Mouse (Mus musculus) heart, postnatal 36 days (tissue): ENCODE measurements around the gene Pde10a. TPM values are rescaled to one million over a fixed set of nuclear protein-coding genes. Genes with fewer than 3 reads are reported as not detected.

Source experiments
- DNase-seq, 2 experiments: peaks; one replicate each; pipeline ENCODE4 v3.0.0; 2021 to 2022
- intact Hi-C: fragments of 180-260 bp; cut with DNase I; formaldehyde crosslinking; loops from one replicate; pipeline ENCODE4 v1.15.1; 2025
- total RNA-seq, 2 experiments: library from RNA; stranded (reverse); gene quantifications; 2 replicates each; pipeline ENCODE4 v1.2.3; 2021

Pde10a gene
- total RNA-seq, 2 experiments from 2014 or later = 2.7 to 3.5 TPM

DNA sequence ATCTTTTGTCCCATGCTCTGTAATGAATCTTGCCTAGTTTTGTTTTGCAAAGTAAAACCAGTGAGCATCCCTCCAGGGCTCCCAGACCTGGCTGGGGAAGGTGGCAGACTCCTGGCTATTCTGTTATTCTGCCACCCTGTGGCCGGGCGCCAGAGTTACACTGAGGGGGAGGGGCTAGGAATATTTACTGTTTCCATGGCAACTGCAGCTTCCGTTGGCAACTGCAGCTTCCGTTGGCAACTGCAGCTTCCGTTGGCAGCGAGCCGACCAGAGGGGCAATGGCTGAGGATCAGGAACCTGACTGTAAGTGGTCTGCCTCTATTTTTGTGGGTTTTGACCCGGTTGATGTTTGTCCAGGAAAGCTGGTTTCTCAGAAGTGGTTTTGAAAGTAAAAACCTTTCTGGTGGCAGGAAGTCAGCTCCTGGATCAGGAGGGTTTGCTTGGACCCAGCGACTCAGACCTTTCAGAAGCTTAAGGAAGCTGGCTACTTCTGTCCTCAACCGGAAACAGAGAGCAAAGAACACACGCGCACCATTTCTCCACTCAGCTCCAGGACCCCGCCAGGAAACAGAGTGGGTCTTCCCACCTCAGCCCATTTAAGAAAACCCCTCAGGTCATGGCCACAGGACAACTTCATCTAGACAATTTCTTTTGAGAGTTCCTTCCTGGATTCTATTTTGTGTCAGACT, 463.1 kb downstream of the Pde10a start, which contains the start of gene 1700010I14Rik:
1700010I14Rik (plus strand) TSS at position 215 of the 689 bp plus-strand sequence.
- peak; percentile 80 to 81 for DNase-seq

GRCm38 (mm10) chr17:8991160-8991559, 466.0 kb downstream of the Pde10a start:
- intact Hi-C loops = no loop called here
- no peak for DNase-seq

More for the DNA sequence above, 463.1 kb downstream of the Pde10a start, which contains the start of gene 1700010I14Rik:
- intact Hi-C loops = no loop called here

DNA sequence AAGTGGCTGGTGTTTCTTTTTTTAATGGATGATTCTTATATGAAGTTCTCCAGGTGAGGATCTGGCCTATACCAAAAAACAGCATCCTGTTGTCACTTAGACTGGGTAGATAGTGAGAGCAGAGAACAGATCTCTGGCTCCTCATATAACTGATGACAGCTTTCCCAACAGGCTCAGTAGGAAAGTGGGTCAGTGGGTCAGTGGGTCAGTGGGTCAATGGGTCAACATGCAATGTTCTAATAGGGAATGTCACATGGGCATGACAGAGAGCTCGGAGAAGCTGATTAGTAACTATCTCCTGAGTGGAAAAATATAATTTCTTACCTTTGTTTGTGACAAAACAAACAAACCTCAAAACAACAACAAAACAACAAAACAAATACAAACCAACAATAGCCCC, 470.2 kb downstream of the Pde10a start:
- intact Hi-C loops = no loop called here
- no peak for DNase-seq

GRCm38 (mm10) chr17:9002438-9002837, 477.3 kb downstream of the Pde10a start:
- no peak for DNase-seq
- intact Hi-C loops = no loop called here

DNA sequence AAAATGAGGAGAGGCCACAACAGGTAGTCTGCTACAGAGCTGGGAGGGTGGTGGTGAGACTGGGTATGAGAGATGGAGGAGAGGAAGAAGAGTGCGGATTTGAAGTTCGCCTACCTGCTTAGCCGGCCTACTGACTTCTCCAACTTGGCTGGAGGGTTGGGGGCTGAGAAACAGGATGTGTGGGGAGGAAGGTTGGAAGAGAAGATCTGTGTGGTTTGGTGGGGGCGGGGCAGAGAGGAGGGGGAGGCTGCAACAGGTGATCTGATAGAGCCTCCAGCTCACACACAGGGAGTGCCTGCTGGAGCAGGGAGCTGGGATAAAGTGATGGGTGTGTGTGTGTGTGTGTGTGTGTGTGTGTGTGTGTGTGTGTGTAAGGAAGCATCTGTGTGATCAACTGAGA, 479.3 kb downstream of the Pde10a start:
- no peak for DNase-seq
- intact Hi-C loops = no loop called here

DNA sequence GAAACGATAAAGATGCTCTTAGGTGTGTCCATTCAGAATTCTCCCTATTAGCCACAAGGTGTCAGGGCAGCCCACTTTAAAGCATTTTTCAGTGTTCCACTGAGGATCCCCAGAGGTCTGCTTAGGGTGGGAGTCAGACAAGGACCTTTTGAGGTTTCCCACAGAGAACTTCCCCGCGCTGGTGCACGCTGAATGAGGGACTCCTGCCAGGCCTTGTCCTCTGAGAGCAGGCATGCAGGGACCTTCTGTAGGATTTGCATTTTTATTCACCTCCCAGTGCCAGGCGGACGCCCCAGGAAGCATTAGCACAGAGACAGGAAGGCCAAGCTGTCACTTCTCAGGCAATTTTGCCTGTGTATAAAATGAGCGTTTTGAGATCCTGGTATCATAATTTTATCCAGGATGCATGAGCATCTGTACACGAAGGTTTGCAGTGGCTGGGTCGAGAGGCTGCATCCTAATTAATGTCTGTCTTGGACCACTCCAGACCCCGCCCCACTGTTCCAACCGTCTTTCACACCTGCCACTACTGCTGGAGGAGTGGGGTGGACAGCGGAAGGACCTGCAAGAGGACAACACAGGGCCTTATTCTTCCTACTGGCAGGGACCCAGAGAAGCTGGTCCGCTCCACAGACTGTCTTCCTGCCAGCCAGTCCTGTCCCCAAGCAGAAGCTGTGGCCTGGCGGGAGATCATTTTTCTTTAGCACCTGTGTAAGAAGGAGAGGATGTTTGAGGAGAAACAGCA, 498.2 kb downstream of the Pde10a start:
- intact Hi-C loops = no loop called here
- no peak for DNase-seq

- intact Hi-C loops = loop anchor here (10.0 kb wide), 1 partner anchor 735 kb away; no protein-coding TSS in a partner anchor
- no peak for DNase-seq
Measured at GRCm38 (mm10) chr17:9030181-9030580, 505.0 kb downstream of the Pde10a start.

DNA sequence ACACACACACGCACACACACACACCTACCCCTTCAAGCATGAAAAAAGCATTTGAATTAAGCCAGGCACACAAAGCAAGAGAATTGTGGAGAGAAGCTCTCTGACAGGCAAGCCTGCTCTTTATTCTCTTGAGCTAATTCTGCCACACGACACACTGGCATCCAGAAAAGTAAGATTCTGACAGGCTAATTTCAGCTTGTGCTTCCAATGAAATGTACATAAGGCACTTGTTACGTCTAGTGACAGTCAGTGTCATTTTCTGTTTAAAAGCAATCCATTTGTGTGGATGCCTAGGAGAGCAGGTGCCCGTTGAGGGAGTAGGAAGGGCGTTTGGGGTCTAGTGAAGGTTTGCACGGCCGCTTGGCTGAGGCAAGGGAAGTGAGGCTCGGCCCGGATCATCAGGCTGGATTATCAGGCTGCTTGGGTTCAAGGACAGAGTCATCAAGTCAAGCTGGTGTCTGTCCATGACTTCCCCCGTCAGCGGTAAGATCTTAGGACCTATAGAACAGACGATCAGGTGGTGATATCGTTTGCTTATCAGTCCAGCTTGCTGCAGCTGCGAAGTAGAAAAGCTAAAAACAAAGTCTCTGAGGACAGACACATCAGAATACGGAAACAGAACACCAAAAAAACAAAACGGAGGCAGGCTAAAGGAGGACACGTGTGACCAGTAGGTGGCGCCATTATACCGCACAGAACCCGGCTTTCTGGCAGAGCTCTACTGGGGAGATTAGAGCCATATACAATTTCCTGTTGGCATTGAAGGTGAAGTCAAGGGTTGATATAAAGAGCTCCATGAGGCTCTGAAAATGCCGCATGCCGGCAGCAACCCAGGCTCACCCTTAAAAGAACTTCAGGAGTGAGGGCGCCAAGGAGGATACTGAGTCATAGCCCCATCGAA, 506.3 kb downstream of the Pde10a start:
- peak; percentile 78 to 79 for DNase-seq
- intact Hi-C loops = loop anchor here (1.0 to 10.0 kb wide), 3 partner anchors 114 to 733 kb away; no protein-coding TSS in a partner anchor

DNA sequence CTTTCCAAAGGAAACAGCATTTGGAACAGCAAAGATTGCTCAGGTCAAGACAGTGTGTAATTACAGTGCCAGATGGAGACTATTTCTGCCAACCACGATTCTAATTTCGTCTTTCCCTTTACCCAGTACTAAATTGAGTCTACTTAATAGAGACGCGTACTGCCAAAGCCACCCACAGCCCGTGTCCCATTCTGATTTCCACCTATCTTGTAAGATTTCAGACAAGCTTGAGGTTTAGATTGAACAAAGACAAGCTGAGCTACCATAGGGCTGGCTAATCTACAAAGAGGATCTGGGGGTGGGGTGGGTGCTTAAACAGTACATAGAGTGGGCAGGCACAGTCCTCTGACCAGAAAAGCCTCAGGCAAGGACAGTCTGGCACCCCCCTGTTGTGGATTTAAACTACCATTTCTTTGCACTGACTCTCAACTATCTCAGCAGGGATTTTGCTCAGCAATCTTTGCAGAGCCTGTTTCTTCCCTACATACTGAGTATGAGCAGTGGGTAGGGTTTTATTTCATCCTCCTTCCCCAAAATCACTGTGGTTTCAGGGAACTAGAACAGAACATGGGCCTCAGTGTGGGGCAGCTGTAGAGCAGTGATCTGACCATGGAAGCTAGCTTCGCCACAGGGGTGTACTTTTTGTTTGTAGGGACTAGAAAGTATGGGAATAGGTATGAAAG, 507.3 kb downstream of the Pde10a start:
- peak in 1 of 2 experiments; percentile 12 for DNase-seq
- intact Hi-C loops = loop anchor here (2.0 to 10.0 kb wide), 2 partner anchors 136 to 732 kb away; no protein-coding TSS in a partner anchor

- intact Hi-C loops = loop anchor here (2.0 to 10.0 kb wide), 2 partner anchors 135 to 731 kb away; no protein-coding TSS in a partner anchor
- DNase-seq = no peak
Measured at GRCm38 (mm10) chr17:9033511-9033910, 508.3 kb downstream of the Pde10a start.

DNA sequence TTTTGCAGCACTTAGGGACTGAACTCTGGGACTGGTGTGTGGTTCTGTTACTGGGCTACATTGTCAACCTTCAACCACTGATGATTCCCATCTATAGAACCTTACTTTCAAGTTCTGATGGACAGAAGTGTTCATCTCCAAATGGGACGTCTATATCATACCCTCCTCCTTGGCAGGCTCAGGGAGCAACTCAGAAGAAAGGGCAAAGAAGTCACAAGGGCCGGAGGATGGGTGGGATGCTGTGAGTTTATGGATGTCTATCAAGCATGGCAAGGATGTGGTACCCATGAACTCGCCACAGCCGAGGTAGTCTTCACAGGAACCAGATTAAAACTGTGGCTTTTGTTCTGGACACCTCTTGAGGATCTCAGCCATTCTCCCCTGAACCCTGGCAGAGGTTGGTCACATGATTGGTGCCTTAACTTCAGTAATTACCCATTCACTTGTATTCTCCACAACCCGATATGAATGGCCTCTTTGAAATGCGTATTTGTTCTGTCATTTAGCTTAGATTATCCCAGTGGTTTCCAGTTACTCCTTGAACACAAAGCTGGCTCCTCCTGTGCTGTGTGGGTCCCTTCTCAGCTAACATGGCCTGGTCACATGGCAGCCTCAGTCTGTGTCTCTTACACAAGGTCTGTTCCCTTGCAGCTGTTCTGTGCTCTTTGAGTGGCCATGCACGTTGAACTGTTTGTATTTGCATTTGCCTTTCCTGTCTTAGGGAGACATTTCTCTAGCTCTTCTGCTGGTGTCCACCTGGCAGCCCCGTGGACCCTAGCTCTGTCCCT, 510.6 kb downstream of the Pde10a start:
- intact Hi-C loops = loop anchor here (10.0 kb wide), 1 partner anchor 729 kb away; no protein-coding TSS in a partner anchor
- DNase-seq = no peak

Other genes starting within 250 kb of the Pde10a start
- 100 to 1,000 TPM; 805 to 817 TPM for gene Mpc1, start 242.5 kb upstream of the Pde10a start, total RNA-seq
- 10 to 100 TPM; 13.9 to 16.6 TPM for gene Sft2d1, start 214.3 kb upstream of the Pde10a start, total RNA-seq
- under 1 TPM; 0.17 to 0.22 TPM for gene Prr18, start 187.9 kb upstream of the Pde10a start, total RNA-seq
- gene T2, start 169.4 kb upstream of the Pde10a start, total RNA-seq = under 1 TPM; 0.30 to 0.75 TPM
- not detected for gene T, start 90.9 kb upstream of the Pde10a start, total RNA-seq
- not detected for gene Gm17087, start 41.6 kb downstream of the Pde10a start, total RNA-seq